Mouse (Mus musculus): Measurements from ENCODE around the gene Tmem125.
"Not testable (repeated sequence)": the region's sequence is repeated elsewhere in the genome, so short reads cannot be mapped to it uniquely, and the experiment has no call there.

Gene Tmem125

GRCm38 (mm10) chr4:118535610-118536009 lies 8.2 kb downstream of the Tmem125 start:
- CTCF ChIA-PET = no interaction called here

- CTCF ChIA-PET = no interaction called here
Measured at GRCm38 (mm10) chr4:118533605-118534004, 10.2 kb downstream of the Tmem125 start.

GRCm38 (mm10) chr4:118533156-118533555 lies 10.7 kb downstream of the Tmem125 start:
- CTCF ChIA-PET = interaction anchor here (0.7 kb wide), 1 partner anchor 1607 kb away, joined by 6 read pairs; no protein-coding TSS in a partner anchor

GRCm38 (mm10) chr4:118532663-118533062 lies 11.2 kb downstream of the Tmem125 start:
- CTCF ChIA-PET = interaction anchor here (0.7 kb wide), 1 partner anchor 1608 kb away, joined by 6 read pairs; no protein-coding TSS in a partner anchor

- CTCF ChIA-PET = no interaction called here
Measured at GRCm38 (mm10) chr4:118527720-118528119, 16.1 kb downstream of the Tmem125 start.

GRCm38 (mm10) chr4:118527335-118527681 lies 16.5 kb downstream of the Tmem125 start:
- CTCF ChIA-PET = no interaction called here

- CTCF ChIA-PET = no interaction called here
Measured at GRCm38 (mm10) chr4:118526408-118527334, 17.2 kb downstream of the Tmem125 start, which contains the start of gene 2610528J11Rik. Gene 2610528J11Rik, plus strand, starts transcription at chr4:118526999.

GRCm38 (mm10) chr4:118525779-118526178 lies 18.1 kb downstream of the Tmem125 start:
- CTCF ChIA-PET = no interaction called here

- CTCF ChIA-PET = no interaction called here
Measured at GRCm38 (mm10) chr4:118523976-118524375, 19.9 kb downstream of the Tmem125 start.

GRCm38 (mm10) chr4:118522248-118522647 lies 21.6 kb downstream of the Tmem125 start:
- CTCF ChIA-PET = no interaction called here

GRCm38 (mm10) chr4:118518208-118518607 lies 25.6 kb downstream of the Tmem125 start:
- CTCF ChIA-PET = no interaction called here

GRCm38 (mm10) chr4:118517497-118518146 lies 26.2 kb downstream of the Tmem125 start:
- CTCF ChIA-PET = no interaction called here

GRCm38 (mm10) chr4:118516699-118517496 lies 26.9 kb downstream of the Tmem125 start:
- CTCF ChIA-PET = no interaction called here

- CTCF ChIA-PET = no interaction called here
Measured at GRCm38 (mm10) chr4:118509050-118509449, 34.8 kb downstream of the Tmem125 start.

- CTCF ChIA-PET = not testable (repeated sequence)
Measured at GRCm38 (mm10) chr4:118507171-118507570, 36.7 kb downstream of the Tmem125 start.

- CTCF ChIA-PET = no interaction called here
Measured at GRCm38 (mm10) chr4:118505551-118505950, 38.3 kb downstream of the Tmem125 start.

- CTCF ChIA-PET = no interaction called here
Measured at GRCm38 (mm10) chr4:118500792-118501191, 43.1 kb downstream of the Tmem125 start.

- CTCF ChIA-PET = no interaction called here
Measured at GRCm38 (mm10) chr4:118500171-118500724, 43.6 kb downstream of the Tmem125 start.

Measured in spleen, embryonic (tissue).